Mouse (Mus musculus) bone marrow, adult 2 months (tissue): ENCODE measurements around the gene Map2k5. TPM values are rescaled to one million over a fixed set of nuclear protein-coding genes. Genes with fewer than 3 reads are reported as not detected.
A peak's percentile ranks its signal among the peaks of the same experiment; 100 is the strongest.

Experiments used
- H3K27ac ChIP-seq: fragments of 200-500 bp; 2 replicates; pipeline ENCODE4 v1.5.1; 2012; ENCODE audit warnings: low read depth, mild to moderate bottlenecking, control low read depth, inconsistent platforms, low read length; ENCODE audit not compliant: control insufficient read depth, poor library complexity, insufficient read depth
- H3K4me1 ChIP-seq: fragments of 200-500 bp; 2 replicates; pipeline ENCODE4 v1.6.1; 2011; ENCODE audit warnings: low read length; ENCODE audit not compliant: control insufficient read depth, insufficient read depth
- H3K4me3 ChIP-seq: fragments of 200-500 bp; replicated peaks from 2 replicates; pipeline ENCODE3; 2011; ENCODE audit warnings: mild to moderate bottlenecking, low read depth, low read length, control low read depth; ENCODE audit not compliant: control insufficient read depth
- CTCF ChIP-seq: fragments of 200-500 bp; IDR thresholded peaks from 2 replicates; pipeline ENCODE4 v1.5.1; 2011; ENCODE audit warnings: low read length, control low read depth; ENCODE audit not compliant: control insufficient read depth, insufficient read depth
- POLR2A ChIP-seq: fragments of 200-500 bp; IDR thresholded peaks from 2 replicates; pipeline ENCODE4 v1.6.1; 2011; ENCODE audit warnings: low read depth, mild to moderate bottlenecking, control low read depth, low read length, borderline replicate concordance; ENCODE audit not compliant: control insufficient read depth
- WGBS: fragments of 180-500 bp; shearing (Covaris S2); methylation state at CpG from one replicate; pipeline ENCODE4 v1.1.7; 2018; 5-methylcytosine and 5-hydroxymethylcytosine counted together
- polyA plus RNA-seq: library from polyadenylated mRNA; stranded (reverse); fragments of >200 nt; gene quantifications from 2 replicates; pipeline ENCODE4 v1.2.4, GENCODE M21; 2011; ENCODE audit warnings: low replicate concordance; ENCODE audit not compliant: missing spikeins, insufficient read depth, insufficient read length

Map2k5 gene
- 4.5 and 13.9 TPM in 2 replicates for polyA plus RNA-seq

DNA sequence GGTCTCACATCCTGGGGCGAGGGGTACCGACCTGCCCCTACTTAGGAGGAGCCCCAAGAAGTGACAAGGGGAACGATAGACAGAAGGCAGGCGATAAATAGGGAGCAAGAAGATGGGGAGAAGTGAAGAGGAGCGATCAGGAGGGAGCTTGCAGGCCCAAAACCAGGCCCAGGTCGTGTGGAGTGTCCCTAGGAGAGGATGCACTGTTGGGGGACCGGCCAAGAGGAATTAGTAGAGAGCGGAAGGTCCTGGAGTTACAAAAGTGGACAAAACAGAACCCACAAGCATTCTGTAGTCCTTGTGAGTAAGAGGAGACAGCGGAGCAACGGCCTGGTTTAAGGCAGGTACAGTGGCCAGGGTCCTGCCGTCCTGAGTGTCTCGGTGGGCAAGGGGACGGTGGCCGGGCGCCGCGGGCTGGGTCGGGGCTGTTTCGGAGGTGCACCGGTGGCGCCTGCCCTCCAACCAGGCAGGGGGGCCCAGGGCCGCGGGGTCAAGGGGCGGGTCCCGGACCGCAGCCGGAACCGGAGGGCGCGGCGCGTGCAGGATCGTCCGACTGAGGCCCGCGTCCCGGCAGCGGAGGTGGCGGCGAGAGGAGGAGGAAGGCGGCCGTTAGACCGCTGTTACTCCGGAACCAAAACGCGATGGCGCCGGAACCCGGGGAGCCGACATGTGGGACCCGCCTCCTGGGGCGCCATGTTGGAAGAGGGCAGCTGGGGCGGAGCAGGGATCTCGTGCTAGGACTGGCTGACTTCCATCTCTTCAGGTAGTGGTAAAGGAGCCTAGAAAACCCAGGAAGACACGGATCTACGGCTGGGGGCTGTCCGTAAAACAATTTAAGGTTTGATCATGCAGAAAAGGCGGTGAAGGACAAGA is at the start of gene Map2k5:
Gene Map2k5 (minus strand): TSS at position 633 of the 873 bp plus-strand sequence.
- peak; percentile 33; the same call in 1 of the 2 replicates for TF ChIP-seq POLR2A
- no peak for TF ChIP-seq CTCF
- WGBS: 1% methylated on average over 58 of the region's 58 CpGs
- H3K27ac ChIP-seq: peak within 1 kb of the TSS; percentile 89
- H3K4me3 ChIP-seq: peak within 1 kb of the TSS; percentile 85
- H3K4me1 ChIP-seq: no peaks in the 10 kb centered on the region; the same call in 1 of the 2 replicates

- 38% methylated on average over 9 of the region's 9 CpGs for WGBS
- TF ChIP-seq CTCF: no peak
- no peak for TF ChIP-seq POLR2A
- H3K4me3 ChIP-seq: no peak overlapping the region
- no peaks in the 10 kb centered on the region for H3K4me1 ChIP-seq
- H3K27ac ChIP-seq: no peak overlapping the region
Observed at GRCm38 (mm10) chr9:63421096-63421736, 43.5 kb upstream of the Map2k5 start.

DNA sequence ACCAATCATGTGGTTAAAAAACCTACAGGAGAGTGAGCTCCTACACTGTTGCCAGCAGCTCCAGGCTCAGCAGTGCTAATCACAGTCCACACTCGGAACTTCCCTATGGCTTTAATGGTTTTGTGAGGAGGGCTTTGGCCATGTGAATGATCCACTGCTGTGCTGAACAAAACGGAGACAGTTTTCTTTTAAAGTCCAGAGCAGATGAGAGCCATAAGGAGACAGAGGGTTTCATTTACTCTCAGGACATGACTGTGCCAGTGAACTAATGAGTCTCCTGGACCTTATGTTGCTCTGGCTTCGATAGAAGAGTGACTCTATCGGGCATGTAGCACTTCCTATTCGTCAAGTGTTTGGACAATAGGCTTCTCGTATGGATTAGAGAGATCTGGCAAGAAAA is 42.7 kb upstream of the Map2k5 start:
- Histone ChIP-seq H3K4me3 (no peak overlapping the region), H3K4me1 (no peaks in the 10 kb centered on the region), H3K27ac (no peak overlapping the region)
- TF ChIP-seq CTCF (no peak), POLR2A (no peak)
- WGBS: 69% methylated on average over 6 of the region's 6 CpGs

DNA sequence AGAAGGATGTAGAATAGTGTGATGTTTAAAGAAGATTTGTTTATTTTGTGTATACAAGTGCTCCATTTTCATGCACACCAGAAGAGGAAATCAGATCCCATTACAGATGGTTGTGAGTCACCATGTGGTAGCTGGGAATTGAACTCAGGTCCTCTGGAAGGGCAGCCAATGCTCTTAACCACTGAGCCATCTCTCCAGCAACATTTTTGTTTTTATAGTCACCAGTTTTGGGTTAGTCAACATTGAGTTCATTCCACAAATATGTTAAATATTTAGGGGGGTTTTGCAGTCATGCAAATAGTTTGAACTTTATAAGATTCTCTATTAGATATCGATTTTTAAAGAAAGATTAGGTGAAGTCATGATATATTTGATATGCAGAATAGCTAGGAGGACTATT is 22.5 kb upstream of the Map2k5 start:
- Histone ChIP-seq H3K27ac (no peak overlapping the region), H3K4me3 (no peak overlapping the region), H3K4me1 (peaks cover 1% of the 10 kb centered on the region; the same call in 1 of the 2 replicates)
- no peak for TF ChIP-seq POLR2A
- WGBS: 78% methylated on average over 1 of the region's 1 CpGs

- 7% methylated on average over 8 of the region's 8 CpGs for WGBS
- Histone ChIP-seq H3K4me1 (peaks cover 1% of the 10 kb centered on the region; the same call in 1 of the 2 replicates), H3K4me3 (peak overlapping the region; percentile 88), H3K27ac (peak overlapping the region; percentile 60)
- TF ChIP-seq CTCF (no peak), POLR2A (no peak)
Observed at GRCm38 (mm10) chr9:63399463-63399815, 21.7 kb upstream of the Map2k5 start.

DNA sequence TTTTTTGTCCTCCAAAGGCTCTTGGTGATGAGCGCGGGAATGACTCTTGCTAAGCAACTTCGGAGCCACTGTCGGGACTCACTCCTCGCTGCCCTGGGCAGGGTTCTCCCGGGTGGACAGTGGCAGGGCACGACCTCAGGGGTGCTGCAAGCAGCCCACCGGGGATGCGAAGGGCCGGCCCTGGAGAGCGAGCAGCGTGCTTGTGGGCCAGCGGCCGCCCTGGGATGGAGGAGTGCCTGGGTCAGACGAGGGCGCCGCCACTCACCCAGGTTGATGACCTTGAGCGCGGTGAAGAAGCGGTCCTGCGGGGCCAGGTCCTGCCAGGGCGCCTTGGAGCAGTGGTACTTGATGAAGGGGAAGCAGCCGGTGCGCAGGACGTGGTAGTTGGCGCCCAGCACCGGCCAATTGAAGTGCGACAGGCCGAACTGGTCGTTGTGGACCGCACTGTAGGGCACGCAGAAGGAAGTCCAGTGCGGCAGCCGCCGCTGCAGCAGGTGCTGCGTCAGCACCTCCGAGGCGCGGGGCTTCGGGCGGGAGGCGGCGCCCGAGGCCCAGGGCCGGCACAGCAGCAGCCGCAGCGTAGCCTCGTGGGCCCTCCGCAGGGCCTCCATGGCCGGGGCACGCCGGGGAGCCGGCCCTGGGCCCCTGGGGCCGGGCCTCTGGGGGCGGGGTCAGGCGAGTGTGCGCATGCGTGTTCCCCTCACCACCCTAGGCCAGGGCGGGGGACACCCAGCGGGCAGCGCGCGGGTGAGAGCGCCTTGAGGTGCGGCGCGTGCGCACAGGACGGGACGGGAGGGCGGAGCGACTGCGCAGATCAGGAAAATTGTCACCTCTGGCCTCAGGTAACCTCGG is 21.1 kb upstream of the Map2k5 start, which contains the start of gene 2300009A05Rik:
Gene 2300009A05Rik (minus strand): TSS at position 636 of the 852 bp plus-strand sequence.
- WGBS: under 1% methylated on average over 74 of the region's 74 CpGs
- TF ChIP-seq CTCF: peak; percentile 3; the same call in 1 of the 2 replicates
- peak; percentile 62; the same call in 1 of the 2 replicates for TF ChIP-seq POLR2A
- H3K4me1 ChIP-seq: peaks cover 1% of the 10 kb centered on the region; the same call in 1 of the 2 replicates
- H3K27ac ChIP-seq: peak within 1 kb of the TSS; percentile 91
- peak within 1 kb of the TSS; percentile 88 for H3K4me3 ChIP-seq

- Histone ChIP-seq H3K4me1 (peaks cover 1% of the 10 kb centered on the region; the same call in 1 of the 2 replicates), H3K27ac (no peak overlapping the region), H3K4me3 (no peak overlapping the region)
- 84% methylated on average over 7 of the region's 7 CpGs for WGBS
- TF ChIP-seq POLR2A (no peak), CTCF (no peak)
Observed at GRCm38 (mm10) chr9:63395612-63396011, 17.9 kb upstream of the Map2k5 start.
